In genomic region chr2:164912151-164912550, GRCm38 (mm10) we compare ENCODE assay signal across 8 mouse cellular contexts. TPM values are rescaled to one million over a fixed set of nuclear protein-coding genes. Genes with fewer than 3 reads are reported as not detected.
A peak's percentile ranks its signal among the peaks of the same experiment; 100 is the strongest.
DNase-seq lines count a peak whose midpoint lies in the region; ATAC-seq lines count a peak whose summit lies in the region.

No protein-coding gene starts in this region.

- H3K27me3 ChIP-seq in forebrain, embryonic 16.5 days (replicated peaks; ENCODE audit: control insufficient read depth, insufficient read depth, low read length), result no peaks in the 10 kb centered on the region
- no peaks in the 10 kb centered on the region for H3K27me3 ChIP-seq in intestine, embryonic 16.5 days (replicated peaks; ENCODE audit: control insufficient read depth, insufficient read depth, low read length)
- no peaks in the 10 kb centered on the region for H3K27me3 ChIP-seq in liver, embryonic 13.5 days
- H3K27me3 ChIP-seq in neural tube, embryonic 11.5 days (ENCODE audit: control insufficient read depth, insufficient read depth, low read length), result no peaks in the 10 kb centered on the region

- peak overlapping the region; percentile 84 for H3K4me2 ChIP-seq in forebrain, embryonic 16.5 days (ENCODE audit: low read length)
- H3K4me2 ChIP-seq in intestine, embryonic 16.5 days (ENCODE audit: low read depth, low read length), result peak overlapping the region; percentile 64
- peak overlapping the region; percentile 82 for H3K4me2 ChIP-seq in liver, embryonic 13.5 days
- peak overlapping the region; percentile 68 for H3K4me2 ChIP-seq in neural tube, embryonic 11.5 days (ENCODE audit: low read depth)

- H3K36me3 ChIP-seq in forebrain, embryonic 16.5 days (ENCODE audit: control insufficient read depth, insufficient read depth), result peaks cover 15% of the 10 kb centered on the region
- H3K36me3 ChIP-seq in intestine, embryonic 16.5 days (ENCODE audit: control insufficient read depth, insufficient read depth, low read length), result peaks cover 20% of the 10 kb centered on the region
- H3K36me3 ChIP-seq in liver, embryonic 13.5 days, result peaks cover 23% of the 10 kb centered on the region
- peaks cover 17% of the 10 kb centered on the region for H3K36me3 ChIP-seq in neural tube, embryonic 11.5 days (ENCODE audit: control insufficient read depth, insufficient read depth, low read length)

- peak overlapping the region; percentile 99 for H3K27ac ChIP-seq in forebrain, embryonic 16.5 days (ENCODE audit: low read length)
- H3K27ac ChIP-seq in intestine, embryonic 16.5 days (ENCODE audit: low read length), result peak overlapping the region; percentile 98
- peak overlapping the region; percentile 93 for H3K27ac ChIP-seq in liver, embryonic 13.5 days
- H3K27ac ChIP-seq in neural tube, embryonic 11.5 days (ENCODE audit: low read depth, low read length), result peak overlapping the region; percentile 98

- H3K4me1 ChIP-seq in forebrain, embryonic 16.5 days (replicated peaks; ENCODE audit: control insufficient read depth, insufficient read depth, low read length), result peaks cover 21% of the 10 kb centered on the region
- peaks cover 17% of the 10 kb centered on the region for H3K4me1 ChIP-seq in intestine, embryonic 16.5 days (ENCODE audit: control insufficient read depth, insufficient read depth, low read length)
- H3K4me1 ChIP-seq in liver, embryonic 13.5 days (replicated peaks), result peaks cover 44% of the 10 kb centered on the region
- peaks cover 13% of the 10 kb centered on the region; the same call in 1 of the 2 replicates for H3K4me1 ChIP-seq in neural tube, embryonic 11.5 days (ENCODE audit: control insufficient read depth, insufficient read depth, low read length)

- H3K9ac ChIP-seq in forebrain, embryonic 16.5 days (replicated peaks; ENCODE audit: low read depth, low read length), result peak overlapping the region; percentile 95
- peak overlapping the region; percentile 93 for H3K9ac ChIP-seq in intestine, embryonic 16.5 days (ENCODE audit: low read depth, low read length)
- peak overlapping the region; percentile 95 for H3K9ac ChIP-seq in liver, embryonic 13.5 days
- peak overlapping the region; percentile 98 for H3K9ac ChIP-seq in neural tube, embryonic 11.5 days (ENCODE audit: low read length)

- ATAC-seq in forebrain, embryonic 16.5 days, result peak; percentile 27
- peak; percentile 52 for ATAC-seq in intestine, embryonic 16.5 days
- peak; percentile 35 for ATAC-seq in liver, embryonic 13.5 days (ENCODE audit: low read depth)
- ATAC-seq in neural tube, embryonic 11.5 days (ENCODE audit: insufficient read depth, low FRiP score, low TSS enrichment), result no peak

- whole genome bisulfite sequencing in forebrain, embryonic 16.5 days, result 20% methylated on average over 12 of the region's 12 CpGs
- WGBS in intestine, embryonic 16.5 days, result 6% methylated on average over 12 of the region's 12 CpGs
- WGBS in liver, embryonic 13.5 days (ENCODE audit: insufficient replicate concordance), result 3% methylated on average over 12 of the region's 12 CpGs
- 29% methylated on average over 12 of the region's 12 CpGs for WGBS in neural tube, embryonic 11.5 days

- H3K4me3 ChIP-seq in forebrain, embryonic 16.5 days (replicated peaks; ENCODE audit: low read length), result peak overlapping the region; percentile 97
- peak overlapping the region; percentile 93 for H3K4me3 ChIP-seq in intestine, embryonic 16.5 days (ENCODE audit: low read length)
- H3K4me3 ChIP-seq in liver, embryonic 13.5 days (replicated peaks), result peak overlapping the region; percentile 91
- H3K4me3 ChIP-seq in neural tube, embryonic 11.5 days (ENCODE audit: low read depth, low read length), result peak overlapping the region; percentile 73

- H3K9me3 ChIP-seq in forebrain, embryonic 16.5 days (ENCODE audit: control insufficient read depth, low read length), result no peaks in the 10 kb centered on the region
- no peaks in the 10 kb centered on the region for H3K9me3 ChIP-seq in intestine, embryonic 16.5 days (ENCODE audit: control insufficient read depth, low read length)
- peaks cover under 1% of the 10 kb centered on the region; the same call in 1 of the 2 replicates for H3K9me3 ChIP-seq in liver, embryonic 13.5 days (replicated peaks)
- no peaks in the 10 kb centered on the region for H3K9me3 ChIP-seq in neural tube, embryonic 11.5 days (ENCODE audit: control insufficient read depth, low read length)

- DNase-seq in embryo, embryonic 11 days, result peak; percentile 33
- no peak for DNase-seq in embryo, embryonic 10.5 days (ENCODE audit: low spot score)
- DNase-seq in NIH3T3 (ENCODE audit: low read depth), result peak; percentile 71
- DNase-seq in liver, embryonic 13.5 days, result no peak
- DNase-seq in neural tube, embryonic 11.5 days (ENCODE audit: low spot score), result no peak
- DNase-seq in spleen, adult 18-20 months, result no peak

RNA-seq across cellular contexts. Expression of gene Zfp335, which starts 0.6 kb away (rescaled TPM):
- 16.2 and 19.9 TPM in 2 replicates for polyA plus RNA-seq in forebrain, embryonic 16.5 days (2015; fragmentation: Nextera tagmentation; extraction: Ambion mirVana)
- polyA plus RNA-seq in intestine, embryonic 16.5 days (2015; fragmentation: Nextera tagmentation; extraction: Ambion mirVana), result 9.6 and 10.5 TPM in 2 replicates
- polyA plus RNA-seq in liver, embryonic 13.5 days (2015; fragmentation: Nextera tagmentation; extraction: Ambion mirVana), result 5.4 and 6.1 TPM in 2 replicates
- polyA plus RNA-seq in neural tube, embryonic 11.5 days (2014; fragmentation: Nextera tagmentation; extraction: Ambion mirVana), result 13.9 and 15.4 TPM in 2 replicates

RNA-seq across cellular contexts. Expression of gene Mmp9, which starts 28.4 kb away (rescaled TPM):
- 16.9 and 20.6 TPM in 2 replicates for polyA plus RNA-seq in forebrain, embryonic 16.5 days (2015; fragmentation: Nextera tagmentation; extraction: Ambion mirVana)
- polyA plus RNA-seq in intestine, embryonic 16.5 days (2015; fragmentation: Nextera tagmentation; extraction: Ambion mirVana), result 7.6 and 9.3 TPM in 2 replicates
- polyA plus RNA-seq in liver, embryonic 13.5 days (2015; fragmentation: Nextera tagmentation; extraction: Ambion mirVana), result 1.1 and 1.2 TPM in 2 replicates
- polyA plus RNA-seq in neural tube, embryonic 11.5 days (2014; fragmentation: Nextera tagmentation; extraction: Ambion mirVana), result 1.2 and 2.1 TPM in 2 replicates

RNA-seq across cellular contexts. Expression of gene Pcif1, which starts 33.0 kb away (rescaled TPM):
- polyA plus RNA-seq in forebrain, embryonic 16.5 days (2015; fragmentation: Nextera tagmentation; extraction: Ambion mirVana), result 79.3 and 93.7 TPM in 2 replicates
- polyA plus RNA-seq in intestine, embryonic 16.5 days (2015; fragmentation: Nextera tagmentation; extraction: Ambion mirVana), result 57.9 and 64.0 TPM in 2 replicates
- 45.5 and 48.3 TPM in 2 replicates for polyA plus RNA-seq in liver, embryonic 13.5 days (2015; fragmentation: Nextera tagmentation; extraction: Ambion mirVana)
- 68.0 and 76.6 TPM in 2 replicates for polyA plus RNA-seq in neural tube, embryonic 11.5 days (2014; fragmentation: Nextera tagmentation; extraction: Ambion mirVana)

RNA-seq across cellular contexts. Expression of gene Slc12a5, which starts 48.5 kb away (rescaled TPM):
- 13.1 and 22.4 TPM in 2 replicates for polyA plus RNA-seq in forebrain, embryonic 16.5 days (2015; fragmentation: Nextera tagmentation; extraction: Ambion mirVana)
- 0.23 and 0.32 TPM in 2 replicates for polyA plus RNA-seq in intestine, embryonic 16.5 days (2015; fragmentation: Nextera tagmentation; extraction: Ambion mirVana)
- polyA plus RNA-seq in liver, embryonic 13.5 days (2015; fragmentation: Nextera tagmentation; extraction: Ambion mirVana), result 0.17 and 0.18 TPM in 2 replicates
- polyA plus RNA-seq in neural tube, embryonic 11.5 days (2014; fragmentation: Nextera tagmentation; extraction: Ambion mirVana), result 6.0 and 6.5 TPM in 2 replicates

RNA-seq across cellular contexts. Expression of gene Pltp, which starts 54.6 kb away (rescaled TPM):
- polyA plus RNA-seq in forebrain, embryonic 16.5 days (2015; fragmentation: Nextera tagmentation; extraction: Ambion mirVana), result 45.7 and 63.9 TPM in 2 replicates
- polyA plus RNA-seq in intestine, embryonic 16.5 days (2015; fragmentation: Nextera tagmentation; extraction: Ambion mirVana), result 31.4 and 31.5 TPM in 2 replicates
- 7.7 and 8.3 TPM in 2 replicates for polyA plus RNA-seq in liver, embryonic 13.5 days (2015; fragmentation: Nextera tagmentation; extraction: Ambion mirVana)
- 58.4 and 58.9 TPM in 2 replicates for polyA plus RNA-seq in neural tube, embryonic 11.5 days (2014; fragmentation: Nextera tagmentation; extraction: Ambion mirVana)

Comparison
In these comparisons a context has a peak if more than half of its experiments do, and no peak if none do; other contexts are left out.
1. DNase-seq: peak in embryo, embryonic 11 days (single experiment) and NIH3T3 (single experiment); none in embryo, embryonic 10.5 days (single experiment), liver, embryonic 13.5 days (single experiment), neural tube, embryonic 11.5 days (single experiment) and spleen, adult 18-20 months (0 of 2).
2. Peak in every context shown above with its lines, with median percentiles within 50 percentile points of each other: H3K27ac ChIP-seq, H3K4me2 ChIP-seq, H3K4me3 ChIP-seq and H3K9ac ChIP-seq.